Comparison of ENCODE assay signal across 15 mouse cellular contexts in the genomic region with DNA sequence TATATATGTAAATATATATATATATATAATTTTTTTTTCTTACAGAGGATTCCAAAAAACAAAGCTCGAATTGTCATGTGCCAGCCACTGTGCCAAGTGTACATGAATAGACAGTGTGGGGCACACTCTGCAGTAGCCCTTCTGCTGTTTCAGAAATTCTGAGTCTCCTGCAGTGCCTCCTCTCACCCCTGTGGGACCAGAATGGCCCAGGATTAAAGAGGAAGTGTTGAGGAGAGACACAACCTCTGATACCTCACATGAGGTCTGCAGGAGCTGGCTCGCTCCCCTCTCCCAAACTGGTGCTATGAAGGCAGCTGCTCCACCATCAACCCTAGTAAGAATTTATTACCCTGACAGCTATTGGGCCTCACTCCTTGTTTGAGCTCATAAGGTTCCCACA.
"Had no signal": no experiment of that assay in that cellular context is flagged by ENCODE, and none has a peak within 500 bp of the region (broad histone marks: within the 10 kb centered on the region; RNA-seq: fewer than 3 reads in every experiment).

No protein-coding gene starts in this region.

- H3K9ac ChIP-seq: neural tube, embryonic 13.5 days; neural tube, embryonic 15.5 days; stomach, embryonic 15.5 days had no signal

- H3K27me3 ChIP-seq: neural tube, embryonic 13.5 days; neural tube, embryonic 15.5 days; stomach, embryonic 15.5 days had no signal

- H3K4me3 ChIP-seq: neural tube, embryonic 13.5 days; neural tube, embryonic 15.5 days; stomach, embryonic 15.5 days had no signal

- H3K27ac ChIP-seq: neural tube, embryonic 13.5 days; neural tube, embryonic 15.5 days; stomach, embryonic 15.5 days; stomach, postnatal 0 days had no signal

- DNase-seq: retina, postnatal 1 day; right cerebral cortex, adult 18-20 months; right cerebral cortex, postnatal 14 days; right cerebral cortex, postnatal 25 days; right cerebral cortex, postnatal 4 days; spleen, adult 18-20 months; thymus, adult 18-20 months; thymus, adult 2 months; thymus, postnatal 14 days; thymus, postnatal 25 days; thymus, postnatal 36 days had no signal

- H3K4me1 ChIP-seq: neural tube, embryonic 13.5 days; neural tube, embryonic 15.5 days; stomach, embryonic 15.5 days had no signal

- H3K9me3 ChIP-seq: neural tube, embryonic 13.5 days; neural tube, embryonic 15.5 days; stomach, embryonic 15.5 days had no signal

- H3K36me3 ChIP-seq: neural tube, embryonic 13.5 days; neural tube, embryonic 15.5 days; stomach, embryonic 15.5 days had no signal

- H3K4me2 ChIP-seq: neural tube, embryonic 13.5 days; neural tube, embryonic 15.5 days; stomach, embryonic 15.5 days had no signal
